Mouse (Mus musculus): ENCODE data around the gene Dtnb.
A peak's percentile ranks its signal among the peaks of the same experiment; 100 is the strongest.

Gene Dtnb

GRCm38 (mm10) chr12:3571787-3572580, at the start of gene Dtnb:
Dtnb (plus strand) TSS chr12:3572381.
- peak; percentile 81 for DNase-seq (ENCODE audit: low read depth, low spot score)

GRCm38 (mm10) chr12:3525536-3525935, 46.6 kb upstream of the Dtnb start:
- no peak for DNase-seq (ENCODE audit: low read depth, low spot score)

GRCm38 (mm10) chr12:3535446-3535845, 36.7 kb upstream of the Dtnb start:
- peak; percentile 62 for DNase-seq (ENCODE audit: low read depth, low spot score)

GRCm38 (mm10) chr12:3537616-3538015, 34.6 kb upstream of the Dtnb start:
- no peak for DNase-seq (ENCODE audit: low read depth, low spot score)

- DNase-seq (ENCODE audit: low read depth, low spot score): no peak
Measured at GRCm38 (mm10) chr12:3538036-3538435, 34.1 kb upstream of the Dtnb start.

- peak; percentile 27 for DNase-seq (ENCODE audit: low read depth, low spot score)
Measured at GRCm38 (mm10) chr12:3539605-3540004, 32.6 kb upstream of the Dtnb start.

- DNase-seq (ENCODE audit: low read depth, low spot score): no peak
Measured at GRCm38 (mm10) chr12:3540871-3541270, 31.3 kb upstream of the Dtnb start.

GRCm38 (mm10) chr12:3545451-3545850, 26.7 kb upstream of the Dtnb start:
- no peak for DNase-seq (ENCODE audit: low read depth, low spot score)

GRCm38 (mm10) chr12:3546121-3546658, 26.0 kb upstream of the Dtnb start:
- DNase-seq (ENCODE audit: low read depth, low spot score): no peak

- no peak for DNase-seq (ENCODE audit: low read depth, low spot score)
Measured at GRCm38 (mm10) chr12:3546781-3547180, 25.4 kb upstream of the Dtnb start.

- no peak for DNase-seq (ENCODE audit: low read depth, low spot score)
Measured at GRCm38 (mm10) chr12:3547506-3547905, 24.7 kb upstream of the Dtnb start.

- no peak for DNase-seq (ENCODE audit: low read depth, low spot score)
Measured at GRCm38 (mm10) chr12:3547911-3548310, 24.3 kb upstream of the Dtnb start.

- peak; percentile 28 for DNase-seq (ENCODE audit: low read depth, low spot score)
Measured at GRCm38 (mm10) chr12:3548582-3549211, 23.5 kb upstream of the Dtnb start.

- peak; percentile 93 for DNase-seq (ENCODE audit: low read depth, low spot score)
Measured at GRCm38 (mm10) chr12:3550280-3550679, 21.9 kb upstream of the Dtnb start.

GRCm38 (mm10) chr12:3557414-3558319, 14.5 kb upstream of the Dtnb start:
- no peak for DNase-seq (ENCODE audit: low read depth, low spot score)

- peak; percentile 87 for DNase-seq (ENCODE audit: low read depth, low spot score)
Measured at GRCm38 (mm10) chr12:3560596-3560995, 11.6 kb upstream of the Dtnb start.

- DNase-seq (ENCODE audit: low read depth, low spot score): no peak
Measured at GRCm38 (mm10) chr12:3561032-3561431, 11.1 kb upstream of the Dtnb start.

GRCm38 (mm10) chr12:3562806-3563205, 9.4 kb upstream of the Dtnb start:
- peak; percentile 42 for DNase-seq (ENCODE audit: low read depth, low spot score)

GRCm38 (mm10) chr12:3563659-3564058, 8.5 kb upstream of the Dtnb start:
- no peak for DNase-seq (ENCODE audit: low read depth, low spot score)

GRCm38 (mm10) chr12:3568461-3568991, 3.7 kb upstream of the Dtnb start:
- DNase-seq (ENCODE audit: low read depth, low spot score): no peak

- no peak for DNase-seq (ENCODE audit: low read depth, low spot score)
Measured at GRCm38 (mm10) chr12:3570711-3571400, 1.3 kb upstream of the Dtnb start.
